Mouse (Mus musculus) liver, adult (tissue): ENCODE measurements around the gene L1td1.

ENCODE experiments used
- GATA4 ChIP-seq: IDR thresholded peaks from 2 replicates; pipeline ENCODE4 v1.6.1; 2014; ENCODE audit warnings: mild to moderate bottlenecking, low read length; ENCODE audit not compliant: insufficient replicate concordance

L1td1 gene

DNA sequence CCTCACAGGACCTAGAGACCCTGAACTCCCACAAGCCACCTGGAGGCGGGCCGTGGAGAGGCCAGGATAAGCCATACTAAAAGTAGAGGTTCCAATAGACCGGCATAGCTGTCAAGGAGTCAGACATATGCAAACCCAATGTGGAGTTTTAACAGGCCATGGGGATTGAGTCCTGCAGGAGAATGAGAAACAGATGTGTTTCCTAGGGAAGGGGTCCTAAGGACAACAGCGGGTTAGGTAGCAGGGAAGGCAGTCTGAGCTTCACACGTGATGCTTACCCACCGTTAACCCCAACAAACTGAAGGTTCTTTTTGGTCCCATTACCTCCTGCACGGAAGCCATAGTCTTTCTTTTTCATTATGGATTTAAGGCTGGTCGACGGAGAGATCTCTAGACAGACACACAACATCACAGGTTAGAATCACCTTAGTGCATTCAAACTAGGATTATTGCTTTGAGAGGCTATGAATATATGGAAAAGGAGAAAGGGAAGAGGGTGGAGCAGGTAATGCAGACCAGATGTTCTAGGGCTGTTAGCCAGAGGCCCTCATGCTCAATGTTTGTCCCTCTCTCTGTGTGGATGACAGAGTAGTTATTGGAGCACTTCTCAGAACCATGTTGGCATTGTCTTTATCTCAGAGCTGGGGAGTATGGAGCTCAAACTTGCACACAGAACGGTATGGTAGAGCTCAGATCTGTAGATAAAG is 50.3 kb downstream of the L1td1 start:
- TF ChIP-seq GATA4 = no peak

DNA sequence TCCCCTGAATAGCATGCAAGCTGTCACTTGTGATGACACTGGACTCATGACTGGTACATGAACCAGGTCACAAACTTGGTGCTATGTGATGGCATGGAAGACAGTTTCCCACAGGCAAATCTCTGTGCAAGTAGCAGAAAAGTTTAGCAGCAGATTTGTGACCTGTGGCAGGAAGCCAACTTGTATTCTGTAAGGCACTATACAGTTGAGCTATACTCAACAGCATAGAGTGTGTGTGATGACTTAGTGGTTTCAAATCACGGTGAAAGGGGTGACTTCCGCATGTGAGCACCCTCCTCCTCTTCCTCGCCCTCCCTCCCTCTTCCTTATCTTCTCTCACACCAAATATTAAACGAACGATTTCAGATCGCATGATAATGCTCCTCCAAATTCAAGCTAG is 50.9 kb downstream of the L1td1 start:
- no peak for TF ChIP-seq GATA4

DNA sequence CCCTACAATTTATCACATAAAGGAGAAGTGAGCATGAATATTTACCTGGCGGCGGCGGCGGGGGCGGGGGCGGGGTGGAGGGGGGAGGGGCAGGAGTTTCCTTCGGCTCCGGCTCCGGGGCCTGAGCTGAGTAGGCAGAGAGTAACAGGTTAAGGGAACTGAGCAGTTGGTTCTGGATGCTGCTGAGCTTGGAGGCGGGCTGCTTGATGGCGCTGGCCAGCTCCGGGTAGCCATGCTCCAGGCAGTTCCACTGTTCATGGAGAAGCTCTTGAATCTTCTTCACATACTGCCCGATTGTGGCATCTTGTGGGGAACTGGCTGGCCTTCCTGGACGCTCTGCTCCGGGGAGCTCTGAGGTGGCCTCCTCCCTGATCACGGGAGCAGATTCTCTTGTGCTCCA is 51.7 kb downstream of the L1td1 start:
- TF ChIP-seq GATA4 = no peak

DNA sequence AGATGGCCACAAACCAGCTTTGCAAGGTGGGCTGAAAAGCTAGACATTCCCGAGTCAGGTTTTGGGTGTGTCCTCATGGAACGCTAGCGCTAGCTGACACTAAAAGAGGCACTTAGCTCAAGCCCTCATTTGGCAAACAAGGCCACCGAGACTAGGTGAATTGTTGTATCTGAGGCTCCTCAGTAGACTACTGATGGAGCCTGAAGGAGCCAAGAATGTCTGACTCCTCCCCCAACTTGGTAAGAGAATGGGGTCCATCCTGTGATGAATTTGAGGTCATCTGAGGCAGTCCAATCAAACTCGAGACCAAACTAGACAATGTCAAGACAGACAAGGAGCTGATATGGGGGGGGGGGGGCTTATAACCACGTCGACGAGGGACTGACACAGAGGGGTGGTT is 59.3 kb downstream of the L1td1 start:
- no peak for TF ChIP-seq GATA4

DNA sequence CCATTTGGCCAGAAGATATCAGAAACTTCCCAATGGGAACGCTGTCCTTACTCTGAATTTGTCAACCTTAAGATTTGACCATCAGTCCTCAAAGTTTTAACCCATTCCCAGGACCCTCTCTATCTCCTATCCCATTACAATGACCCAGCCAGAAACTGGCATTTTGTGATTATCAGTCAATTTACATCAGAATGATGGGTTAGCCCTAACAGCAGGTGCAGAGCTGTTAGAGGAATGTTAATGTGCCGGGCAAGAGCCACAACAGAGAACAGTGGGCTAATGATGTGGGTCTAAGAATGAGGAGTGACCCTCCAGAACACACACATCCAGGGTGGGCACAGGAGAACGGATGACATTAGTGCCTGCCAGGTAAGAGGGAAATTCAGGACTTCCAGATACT is 59.7 kb downstream of the L1td1 start:
- no peak for TF ChIP-seq GATA4
